Mouse (Mus musculus) layer of hippocampus, postnatal 10 days (tissue): ENCODE data around the gene Islr. TPM values are rescaled to one million over a fixed set of nuclear protein-coding genes. Genes with fewer than 3 reads are reported as not detected.

Experiments
- DNase-seq, 2 experiments: peaks; one replicate each; pipeline ENCODE4 v3.0.0; 2021; ENCODE audit warnings: low spot score in 2 of 2
- total RNA-seq, 2 experiments: library from RNA; stranded (reverse); gene quantifications; 2 replicates each; pipeline ENCODE4 v1.2.3; 2021

Islr gene
- total RNA-seq, 2 experiments from 2014 or later, result 16.4 to 18.1 TPM

GRCm38 (mm10) chr9:58156819-58157560, 47.1 kb downstream of the Islr start:
- DNase-seq, result peak in 1 of 2 experiments; percentile 14

GRCm38 (mm10) chr9:58155366-58155765, 48.7 kb downstream of the Islr start:
- DNase-seq, result peak in 1 of 2 experiments; percentile 49

GRCm38 (mm10) chr9:58153095-58153494, 51.0 kb downstream of the Islr start:
- no peak for DNase-seq

- no peak for DNase-seq
Observed at GRCm38 (mm10) chr9:58150733-58151361, 53.3 kb downstream of the Islr start.

- no peak for DNase-seq
Observed at GRCm38 (mm10) chr9:58148806-58149205, 55.3 kb downstream of the Islr start.

- no peak for DNase-seq
Observed at GRCm38 (mm10) chr9:58145417-58145816, 58.7 kb downstream of the Islr start.

GRCm38 (mm10) chr9:58144664-58145063, 59.4 kb downstream of the Islr start:
- no peak for DNase-seq

- no peak for DNase-seq
Observed at GRCm38 (mm10) chr9:58143419-58143818, 60.7 kb downstream of the Islr start.

GRCm38 (mm10) chr9:58139947-58140346, 64.2 kb downstream of the Islr start:
- DNase-seq, result peak in 1 of 2 experiments; percentile 35

- no peak for DNase-seq
Observed at GRCm38 (mm10) chr9:58135921-58136321, 68.2 kb downstream of the Islr start.

- no peak for DNase-seq
Observed at GRCm38 (mm10) chr9:58134906-58135305, 69.2 kb downstream of the Islr start.

GRCm38 (mm10) chr9:58133893-58134884, 69.9 kb downstream of the Islr start:
- no peak for DNase-seq

GRCm38 (mm10) chr9:58131735-58132134, 72.4 kb downstream of the Islr start:
- no peak for DNase-seq

GRCm38 (mm10) chr9:58130909-58131308, 73.2 kb downstream of the Islr start:
- no peak for DNase-seq

- DNase-seq, result no peak
Observed at GRCm38 (mm10) chr9:58129508-58129907, 74.6 kb downstream of the Islr start.

GRCm38 (mm10) chr9:58128926-58129413, 75.1 kb downstream of the Islr start:
- no peak for DNase-seq

GRCm38 (mm10) chr9:58125811-58126210, 78.3 kb downstream of the Islr start:
- DNase-seq, result no peak

GRCm38 (mm10) chr9:58125085-58125484, 79.0 kb downstream of the Islr start:
- no peak for DNase-seq

GRCm38 (mm10) chr9:58118671-58119070, 85.4 kb downstream of the Islr start, which contains the start of gene Ccdc33:
Gene Ccdc33, minus strand, starts transcription at chr9:58118823.
- no peak for DNase-seq

- no peak for DNase-seq
Observed at GRCm38 (mm10) chr9:58116024-58116651, 88.0 kb downstream of the Islr start.
